Mouse (Mus musculus): Measurements from ENCODE around the gene Gm21861.
"Not testable (repeated sequence)": the region's sequence is repeated elsewhere in the genome, so short reads cannot be mapped to it uniquely, and the experiment has no call there.

The Gm21861 gene

DNA sequence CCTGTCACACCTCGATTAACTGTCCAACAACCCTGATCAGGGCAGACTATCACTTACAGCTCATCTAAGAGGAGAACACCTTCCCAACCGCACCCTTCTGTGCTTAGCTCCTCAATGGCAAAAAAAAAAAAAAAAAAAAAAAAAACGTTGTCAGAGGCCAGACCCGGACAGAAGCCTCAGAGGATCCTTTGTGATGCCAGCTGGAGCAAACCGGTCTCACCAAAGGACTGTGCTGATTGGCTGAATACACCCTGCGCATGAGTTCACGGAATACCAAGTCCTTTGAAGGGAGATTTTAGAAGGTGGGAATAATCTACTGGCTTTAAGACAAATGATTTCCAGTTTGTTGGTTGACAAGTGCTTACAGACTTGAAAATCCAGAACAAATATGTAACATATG, at the start of gene Gm21861:
Gm21861 (minus strand) TSS at position 101 of the 400 bp plus-strand sequence.
- not testable (repeated sequence) for DNase-seq (ENCODE audit: low read depth)

Data from naive thymus-derived CD4-positive, alpha-beta T cell, adult 2 months (primary cell).